ENCODE assay signal across 11 mouse cellular contexts in genomic region chr11:21549754-21550153, GRCm38 (mm10). TPM values are rescaled to one million over a fixed set of nuclear protein-coding genes. Genes with fewer than 3 reads are reported as not detected.
DNase-seq lines count a peak whose midpoint lies in the region; ATAC-seq and TF ChIP-seq lines count a peak whose summit lies in the region.
"Had no signal": no experiment of that assay in that cellular context is flagged by ENCODE, and none has a peak within 500 bp of the region (broad histone marks: within the 10 kb centered on the region; RNA-seq: fewer than 3 reads in every experiment).

No protein-coding gene starts in this region.

- TF ChIP-seq POLR2A in liver, adult 2 months (IDR thresholded peaks at IDR 0.05; ENCODE audit: extremely low read depth, insufficient read depth, low read length): no peak

- WGBS in liver, adult 2 months: 2% methylated on average over 4 of the region's 4 CpGs
- WGBS in liver, embryonic 14.5 days (ENCODE audit: insufficient replicate concordance): 4% methylated on average over 4 of the region's 4 CpGs
- 45% methylated on average over 4 of the region's 4 CpGs for WGBS in stomach, postnatal 0 days
- 91% methylated on average over 4 of the region's 4 CpGs for WGBS in forebrain, embryonic 15.5 days

- H3K4me3 ChIP-seq in liver, adult 2 months (ENCODE audit: insufficient read depth, low read depth, low read length): peak overlapping the region; percentile 35
- peak overlapping the region in 1 of 2 experiments; percentile 43; a peak in 2 of 4 replicates for H3K4me3 ChIP-seq in liver, embryonic 14.5 days (ENCODE audit: insufficient read depth in 1 of 2, low read depth in 2 of 2, low read length in 2 of 2)
- no peak overlapping the region for H3K4me3 ChIP-seq in stomach, postnatal 0 days (ENCODE audit: low read depth, low read length)
- H3K4me3 ChIP-seq in forebrain, embryonic 15.5 days: no peak overlapping the region
- H3K4me3 ChIP-seq: limb, embryonic 13.5 days; midbrain, embryonic 12.5 days had no signal

- DNase-seq in liver, adult 2 months (ENCODE audit: extremely low read depth, low read depth, low spot score): peak; percentile 98
- no peak for DNase-seq in liver
- no peak for DNase-seq in liver, embryonic 14.5 days (ENCODE audit: low read depth in 3 of 3, low spot score in 3 of 3)
- peak; percentile 26 for DNase-seq in stomach, postnatal 0 days (ENCODE audit: low spot score)
- DNase-seq in embryo, embryonic 10.5 days (ENCODE audit: low spot score): no peak
- no peak for DNase-seq in retina, postnatal 1 day
- DNase-seq: cerebellum, adult 11-12 months had no signal

- H3K4me2 ChIP-seq in liver, embryonic 14.5 days (ENCODE audit: low read depth): peak overlapping the region; percentile 58
- no peak overlapping the region for H3K4me2 ChIP-seq in stomach, postnatal 0 days (replicated peaks; ENCODE audit: low read depth)
- H3K4me2 ChIP-seq in forebrain, embryonic 15.5 days (replicated peaks): no peak overlapping the region
- H3K4me2 ChIP-seq: limb, embryonic 13.5 days; midbrain, embryonic 12.5 days had no signal

- peak; percentile 68 to 70 for ATAC-seq in hematopoietic stem cell, adult 5-6 weeks (replicated peaks in 1 of 2; ENCODE audit: insufficient read depth in 1 of 2, low FRiP score in 2 of 2, low TSS enrichment in 1 of 2, low read depth in 1 of 2, poor library complexity in 2 of 2, severe bottlenecking in 2 of 2)
- ATAC-seq in liver, embryonic 14.5 days (ENCODE audit: insufficient read depth): peak; percentile 56; the same call in 1 of the 2 replicates
- peak; percentile 91 for ATAC-seq in stomach, postnatal 0 days (ENCODE audit: low FRiP score, low TSS enrichment)
- no peak for ATAC-seq in forebrain, embryonic 15.5 days (replicated peaks)

- no peak overlapping the region for H3K9ac ChIP-seq in liver, adult 2 months (ENCODE audit: low read depth, low read length)
- H3K9ac ChIP-seq in liver, embryonic 14.5 days (replicated peaks): peak overlapping the region; percentile 51
- H3K9ac ChIP-seq in stomach, postnatal 0 days (ENCODE audit: low read length): no peak overlapping the region
- H3K9ac ChIP-seq in forebrain, embryonic 15.5 days (replicated peaks): no peak overlapping the region
- H3K9ac ChIP-seq: limb, embryonic 13.5 days; midbrain, embryonic 12.5 days had no signal

- no peaks in the 10 kb centered on the region for H3K27me3 ChIP-seq in liver, adult 2 months (ENCODE audit: control insufficient read depth, insufficient read depth, low read length)
- no peaks in the 10 kb centered on the region for H3K27me3 ChIP-seq in liver, embryonic 14.5 days (ENCODE audit: control insufficient read depth, insufficient read depth, low read length)
- no peaks in the 10 kb centered on the region for H3K27me3 ChIP-seq in stomach, postnatal 0 days (ENCODE audit: control insufficient read depth, insufficient read depth, low read length)
- no peaks in the 10 kb centered on the region for H3K27me3 ChIP-seq in forebrain, embryonic 15.5 days
- H3K27me3 ChIP-seq: limb, embryonic 13.5 days; midbrain, embryonic 12.5 days had no signal

- TF ChIP-seq EP300 in liver, embryonic 14.5 days (IDR thresholded peaks at IDR 0.05; ENCODE audit: low read depth): no peak
- no peak for TF ChIP-seq EP300 in stomach, postnatal 0 days (optimal IDR thresholded peaks at IDR 0.05)

- H3K27ac ChIP-seq in liver, adult 2 months (replicated peaks; ENCODE audit: insufficient read depth, low read depth, low read length): peak overlapping the region; percentile 77
- H3K27ac ChIP-seq in liver, embryonic 14.5 days: no peak overlapping the region
- no peak overlapping the region for H3K27ac ChIP-seq in stomach, postnatal 0 days (replicated peaks)
- H3K27ac ChIP-seq in forebrain, embryonic 15.5 days (replicated peaks): no peak overlapping the region
- H3K27ac ChIP-seq: limb, embryonic 13.5 days; midbrain, embryonic 12.5 days had no signal

- peaks cover 14% of the 10 kb centered on the region for H3K4me1 ChIP-seq in liver, adult 2 months (ENCODE audit: control insufficient read depth, insufficient read depth, low read length)
- peaks cover 4 to 8% of the 10 kb centered on the region in 2 experiments for H3K4me1 ChIP-seq in liver, embryonic 14.5 days (replicated peaks; ENCODE audit: control insufficient read depth in 2 of 2, insufficient read depth in 2 of 2, low read length in 1 of 2)
- no peaks in the 10 kb centered on the region for H3K4me1 ChIP-seq in stomach, postnatal 0 days (replicated peaks; ENCODE audit: control insufficient read depth, insufficient read depth)
- no peaks in the 10 kb centered on the region for H3K4me1 ChIP-seq in forebrain, embryonic 15.5 days
- H3K4me1 ChIP-seq: limb, embryonic 13.5 days; midbrain, embryonic 12.5 days had no signal

- H3K9me3 ChIP-seq in liver, embryonic 14.5 days (ENCODE audit: control insufficient read depth, low read length): no peaks in the 10 kb centered on the region
- H3K9me3 ChIP-seq in stomach, postnatal 0 days (ENCODE audit: control insufficient read depth, low read length): no peaks in the 10 kb centered on the region
- no peaks in the 10 kb centered on the region for H3K9me3 ChIP-seq in forebrain, embryonic 15.5 days
- H3K9me3 ChIP-seq: limb, embryonic 13.5 days; midbrain, embryonic 12.5 days had no signal

- no peaks in the 10 kb centered on the region for H3K36me3 ChIP-seq in liver, adult 2 months (ENCODE audit: control insufficient read depth, insufficient read depth, low read length)
- no peaks in the 10 kb centered on the region for H3K36me3 ChIP-seq in liver, embryonic 14.5 days (replicated peaks; ENCODE audit: control insufficient read depth, insufficient read depth, low read depth)
- no peaks in the 10 kb centered on the region for H3K36me3 ChIP-seq in stomach, postnatal 0 days (ENCODE audit: control insufficient read depth, insufficient read depth, low read length)
- H3K36me3 ChIP-seq in forebrain, embryonic 15.5 days: no peaks in the 10 kb centered on the region
- H3K36me3 ChIP-seq: limb, embryonic 13.5 days; midbrain, embryonic 12.5 days had no signal

- TF ChIP-seq CTCF in liver, adult 2 months (IDR thresholded peaks at IDR 0.05; ENCODE audit: low read depth, low read length): no peak
- no peak for TF ChIP-seq CTCF in liver, embryonic 14.5 days (IDR thresholded peaks at IDR 0.05; ENCODE audit: low read depth)
- TF ChIP-seq CTCF in stomach, postnatal 0 days (IDR thresholded peaks at IDR 0.05; ENCODE audit: low read depth): no peak

- H3K79me2 ChIP-seq in liver, adult 2 months (ENCODE audit: control insufficient read depth, insufficient read depth, low read length): no peaks in the 10 kb centered on the region

RNA-seq across cellular contexts. Expression of gene Wdpcp, which starts 22.3 kb away (rescaled TPM):
- total RNA-seq in liver, adult 2 months (2014; rRNA removed): 4.8 TPM in 2 replicates
- polyA plus RNA-seq in liver, adult 2 months (2012; rRNA removed): 0.94 and 1.8 TPM in 2 replicates
- total RNA-seq in hematopoietic stem cell, adult 5-6 weeks (2017): 12.5 TPM in 2 replicates
- 0.63 and 0.73 TPM in 2 replicates for polyA plus RNA-seq in liver, embryonic 14.5 days (2012; rRNA removed)
- polyA plus RNA-seq in liver, embryonic 14.5 days (2014; fragmentation: Nextera tagmentation; extraction: Ambion mirVana): 0.57 and 0.96 TPM in 2 replicates
- 3.3 and 4.4 TPM in 2 replicates for polyA plus RNA-seq in stomach, postnatal 0 days (2015; fragmentation: Nextera tagmentation; extraction: Ambion mirVana)
- 11.3 and 13.1 TPM in 2 replicates for polyA plus RNA-seq in forebrain, embryonic 15.5 days (2015; fragmentation: Nextera tagmentation; extraction: Ambion mirVana)

RNA-seq across cellular contexts. Expression of gene Mdh1, which starts 22.4 kb away (rescaled TPM):
- total RNA-seq in liver, adult 2 months (2014; rRNA removed): 1,388 and 1,668 TPM in 2 replicates
- 356 and 394 TPM in 2 replicates for polyA plus RNA-seq in liver, adult 2 months (2012; rRNA removed)
- total RNA-seq in hematopoietic stem cell, adult 5-6 weeks (2017): 99.2 and 183 TPM in 2 replicates
- 44.6 and 80.4 TPM in 2 replicates for polyA plus RNA-seq in liver, embryonic 14.5 days (2012; rRNA removed)
- 184 and 189 TPM in 2 replicates for polyA plus RNA-seq in liver, embryonic 14.5 days (2014; fragmentation: Nextera tagmentation; extraction: Ambion mirVana)
- 408 and 413 TPM in 2 replicates for polyA plus RNA-seq in stomach, postnatal 0 days (2015; fragmentation: Nextera tagmentation; extraction: Ambion mirVana)
- polyA plus RNA-seq in forebrain, embryonic 15.5 days (2015; fragmentation: Nextera tagmentation; extraction: Ambion mirVana): 462 and 467 TPM in 2 replicates

Comparison
In these comparisons a context has a peak if more than half of its experiments do, and no peak if none do; other contexts are left out.
1. DNase-seq: peak in liver, adult 2 months (single experiment) and stomach, postnatal 0 days (single experiment); none in liver (single experiment), liver, embryonic 14.5 days (0 of 3), embryo, embryonic 10.5 days (single experiment) and retina, postnatal 1 day (single experiment).